Mouse (Mus musculus): ENCODE results near the gene Dll1. TPM values are rescaled to one million over a fixed set of nuclear protein-coding genes. Genes with fewer than 3 reads are reported as not detected.

Dll1 gene
- total RNA-seq (2012; rRNA removed) = 13.8 and 42.4 TPM in 2 replicates

- in situ Hi-C loops (cut with MboI; ENCODE audit: low sequenced_read_pairs in 2 of 2, unreplicated experiment in 2 of 2) = no loop called here
- peak; percentile 74 for TF ChIP-seq MAFK (IDR thresholded peaks at IDR 0.05; ENCODE audit: insufficient read depth, low read depth, low read length)
- no peak for TF ChIP-seq CHD2 (IDR thresholded peaks at IDR 0.05; ENCODE audit: low read depth, low read length)
- Histone ChIP-seq H3K27ac (ENCODE audit: insufficient read depth, low read depth, low read length, poor library complexity, severe bottlenecking) (no peak within 1 kb of the TSS), H3K4me3 (ENCODE audit: insufficient read depth in 1 of 2, low read depth in 1 of 2, low read length in 2 of 2, poor library complexity in 1 of 2, severe bottlenecking in 1 of 2) (peak within 1 kb of the TSS; percentile 83), H3K9me3 (ENCODE audit: control insufficient read depth, insufficient read depth, low read depth, low read length) (no peaks in the 10 kb centered on the region), H3K4me1 (ENCODE audit: control insufficient read depth in 2 of 2, insufficient read depth in 2 of 2, low read length in 2 of 2, poor library complexity in 1 of 2) (peaks cover 11 to 19% of the 10 kb centered on the region in 2 experiments), H3K9ac (ENCODE audit: insufficient read depth, low read depth, low read length, poor library complexity, severe bottlenecking) (peak within 1 kb of the TSS; percentile 71), H3K36me3 (ENCODE audit: control insufficient read depth, insufficient read depth, low read length, poor library complexity, severe bottlenecking) (no peaks in the 10 kb centered on the region)
- no peak for DNase-seq (ENCODE audit: low read depth, low spot score)
Measured at GRCm38 (mm10) chr17:15376494-15377181, at the start of gene Dll1. Gene Dll1, minus strand, starts transcription at chr17:15376872.

GRCm38 (mm10) chr17:15425931-15426330 is 49.3 kb upstream of the Dll1 start:
- in situ Hi-C loops (cut with MboI; ENCODE audit: low sequenced_read_pairs in 2 of 2, unreplicated experiment in 2 of 2) = no loop called here

GRCm38 (mm10) chr17:15423080-15423765 is 46.6 kb upstream of the Dll1 start:
- no peak overlapping the region for H3K27ac ChIP-seq (ENCODE audit: insufficient read depth, low read depth, low read length, poor library complexity, severe bottlenecking)
- no peak for DNase-seq (ENCODE audit: low read depth, low spot score)
- no peak for TF ChIP-seq CHD2 (IDR thresholded peaks at IDR 0.05; ENCODE audit: low read depth, low read length)
- TF ChIP-seq MAFK (IDR thresholded peaks at IDR 0.05; ENCODE audit: insufficient read depth, low read depth, low read length) = no peak
- TF ChIP-seq HCFC1 (IDR thresholded peaks at IDR 0.05; ENCODE audit: borderline replicate concordance, insufficient read depth, low read length) = no peak
- TF ChIP-seq ZC3H11A (IDR thresholded peaks at IDR 0.05; ENCODE audit: borderline replicate concordance, low read depth, low read length) = no peak
- no peak for TF ChIP-seq ZNF384 (IDR thresholded peaks at IDR 0.05; ENCODE audit: low read depth, low read length)
- H3K9me3 ChIP-seq (ENCODE audit: control insufficient read depth, insufficient read depth, low read depth, low read length) = no peaks in the 10 kb centered on the region
- no peak overlapping the region for H3K9ac ChIP-seq (ENCODE audit: insufficient read depth, low read depth, low read length, poor library complexity, severe bottlenecking)
- no peaks in the 10 kb centered on the region for H3K4me1 ChIP-seq (ENCODE audit: control insufficient read depth in 2 of 2, insufficient read depth in 2 of 2, low read length in 2 of 2, poor library complexity in 1 of 2)
- no peak overlapping the region for H3K4me3 ChIP-seq (ENCODE audit: insufficient read depth in 1 of 2, low read depth in 1 of 2, low read length in 2 of 2, poor library complexity in 1 of 2, severe bottlenecking in 1 of 2)
- in situ Hi-C loops (cut with MboI; ENCODE audit: low sequenced_read_pairs in 2 of 2, unreplicated experiment in 2 of 2) = no loop called here
- peaks cover 2% of the 10 kb centered on the region; the same call in 1 of the 2 replicates for H3K36me3 ChIP-seq (ENCODE audit: control insufficient read depth, insufficient read depth, low read length, poor library complexity, severe bottlenecking)

More at GRCm38 (mm10) chr17:15425931-15426330, 49.3 kb upstream of the Dll1 start:
- Histone ChIP-seq H3K4me1 (ENCODE audit: control insufficient read depth in 2 of 2, insufficient read depth in 2 of 2, low read length in 2 of 2, poor library complexity in 1 of 2) (no peaks in the 10 kb centered on the region), H3K4me3 (ENCODE audit: insufficient read depth in 1 of 2, low read depth in 1 of 2, low read length in 2 of 2, poor library complexity in 1 of 2, severe bottlenecking in 1 of 2) (no peak overlapping the region), H3K27ac (ENCODE audit: insufficient read depth, low read depth, low read length, poor library complexity, severe bottlenecking) (no peak overlapping the region), H3K9ac (ENCODE audit: insufficient read depth, low read depth, low read length, poor library complexity, severe bottlenecking) (no peak overlapping the region), H3K36me3 (ENCODE audit: control insufficient read depth, insufficient read depth, low read length, poor library complexity, severe bottlenecking) (peaks cover 2% of the 10 kb centered on the region; the same call in 1 of the 2 replicates), H3K9me3 (ENCODE audit: control insufficient read depth, insufficient read depth, low read depth, low read length) (no peaks in the 10 kb centered on the region)
- DNase-seq (ENCODE audit: low read depth, low spot score) = no peak
- TF ChIP-seq CHD2 (IDR thresholded peaks at IDR 0.05; ENCODE audit: low read depth, low read length) (no peak), HCFC1 (IDR thresholded peaks at IDR 0.05; ENCODE audit: borderline replicate concordance, insufficient read depth, low read length) (no peak), ZC3H11A (IDR thresholded peaks at IDR 0.05; ENCODE audit: borderline replicate concordance, low read depth, low read length) (no peak), ZNF384 (IDR thresholded peaks at IDR 0.05; ENCODE audit: low read depth, low read length) (no peak), MAFK (IDR thresholded peaks at IDR 0.05; ENCODE audit: insufficient read depth, low read depth, low read length) (no peak)

GRCm38 (mm10) chr17:15422666-15423065 is 46.0 kb upstream of the Dll1 start:
- H3K36me3 ChIP-seq (ENCODE audit: control insufficient read depth, insufficient read depth, low read length, poor library complexity, severe bottlenecking) = peaks cover 4% of the 10 kb centered on the region; the same call in 1 of the 2 replicates
- no peaks in the 10 kb centered on the region for H3K4me1 ChIP-seq (ENCODE audit: control insufficient read depth in 2 of 2, insufficient read depth in 2 of 2, low read length in 2 of 2, poor library complexity in 1 of 2)
- no peak overlapping the region for H3K27ac ChIP-seq (ENCODE audit: insufficient read depth, low read depth, low read length, poor library complexity, severe bottlenecking)
- in situ Hi-C loops (cut with MboI; ENCODE audit: low sequenced_read_pairs in 2 of 2, unreplicated experiment in 2 of 2) = no loop called here
- no peaks in the 10 kb centered on the region for H3K9me3 ChIP-seq (ENCODE audit: control insufficient read depth, insufficient read depth, low read depth, low read length)
- H3K9ac ChIP-seq (ENCODE audit: insufficient read depth, low read depth, low read length, poor library complexity, severe bottlenecking) = no peak overlapping the region
- no peak for DNase-seq (ENCODE audit: low read depth, low spot score)
- no peak for TF ChIP-seq MAFK (IDR thresholded peaks at IDR 0.05; ENCODE audit: insufficient read depth, low read depth, low read length)
- no peak for TF ChIP-seq HCFC1 (IDR thresholded peaks at IDR 0.05; ENCODE audit: borderline replicate concordance, insufficient read depth, low read length)
- TF ChIP-seq CHD2 (IDR thresholded peaks at IDR 0.05; ENCODE audit: low read depth, low read length) = no peak
- no peak for TF ChIP-seq ZC3H11A (IDR thresholded peaks at IDR 0.05; ENCODE audit: borderline replicate concordance, low read depth, low read length)
- no peak for TF ChIP-seq ZNF384 (IDR thresholded peaks at IDR 0.05; ENCODE audit: low read depth, low read length)
- H3K4me3 ChIP-seq (ENCODE audit: insufficient read depth in 1 of 2, low read depth in 1 of 2, low read length in 2 of 2, poor library complexity in 1 of 2, severe bottlenecking in 1 of 2) = no peak overlapping the region

Measured in ES-E14 (cell line).